Mouse (Mus musculus) megakaryocyte, embryonic 14.5 days (primary cell): ENCODE data around the gene Armc9.

Source experiments
- FLI1 ChIP-seq: IDR thresholded peaks from 2 replicates; pipeline ENCODE4 v1.6.1; 2012; ENCODE audit warnings: low read length, inconsistent platforms, mixed read lengths
- GATA1 ChIP-seq: IDR thresholded peaks from 3 replicates; pipeline ENCODE4 v1.6.1; 2012; ENCODE audit warnings: mixed read lengths, low read length, inconsistent platforms, borderline replicate concordance

GRCm38 (mm10) chr1:86174602-86175001 lies 20.0 kb downstream of the Armc9 start:
- TF ChIP-seq GATA1, result no peak
- TF ChIP-seq FLI1, result no peak
